Mouse (Mus musculus) ES-Bruce4 (cell line): Measurements from ENCODE around the gene Dlk1. TPM values are rescaled to one million over a fixed set of nuclear protein-coding genes. Genes with fewer than 3 reads are reported as not detected.
"Not testable (repeated sequence)": the region's sequence is repeated elsewhere in the genome, so short reads cannot be mapped to it uniquely, and the experiment has no call there.

Experiments used
- H3K27ac ChIP-seq: 2 replicates; pipeline ENCODE4 v1.5.1; 2012; ENCODE audit warnings: low read length, inconsistent platforms; ENCODE audit not compliant: insufficient read depth
- H3K27me3 ChIP-seq: 2 replicates; pipeline ENCODE4 v1.6.1; 2012; ENCODE audit warnings: mild to moderate bottlenecking, low read length, inconsistent platforms; ENCODE audit not compliant: control insufficient read depth, poor library complexity, insufficient read depth, severe bottlenecking
- H3K36me3 ChIP-seq: 2 replicates; pipeline ENCODE4 v1.6.1; 2012; ENCODE audit warnings: inconsistent platforms, mild to moderate bottlenecking, low read length, moderate library complexity; ENCODE audit not compliant: control insufficient read depth, poor library complexity, insufficient read depth, severe bottlenecking
- H3K4me1 ChIP-seq: one replicate; pipeline ENCODE4 v1.8.1; 2011; ENCODE audit warnings: low read length; ENCODE audit not compliant: control insufficient read depth, insufficient read depth
- H3K4me3 ChIP-seq: 2 replicates; pipeline ENCODE4 v1.5.1; 2011; ENCODE audit warnings: low read depth, mild to moderate bottlenecking, low read length
- H3K9ac ChIP-seq: 2 replicates; pipeline ENCODE4 v1.6.1; 2012; ENCODE audit warnings: low read depth, mild to moderate bottlenecking, inconsistent platforms; ENCODE audit not compliant: poor library complexity, severe bottlenecking
- H3K9me3 ChIP-seq: replicated peaks from 2 replicates; pipeline ENCODE4 v1.6.1; 2012; ENCODE audit warnings: mild to moderate bottlenecking, low read length, inconsistent platforms; ENCODE audit not compliant: control insufficient read depth, poor library complexity, insufficient read depth, severe bottlenecking
- CTCF ChIP-seq: IDR thresholded peaks from one replicate; pipeline ENCODE4 v1.8.1; 2011; ENCODE audit warnings: low read depth, low read length
- EP300 ChIP-seq: IDR thresholded peaks from 2 replicates; pipeline ENCODE4 v1.6.1; 2011; ENCODE audit warnings: low read depth, low read length; ENCODE audit not compliant: insufficient read depth
- POLR2A ChIP-seq: IDR thresholded peaks from one replicate; pipeline ENCODE4 v1.8.1; 2011; ENCODE audit warnings: low read length; ENCODE audit not compliant: insufficient read depth
- polyA plus RNA-seq: library from polyadenylated mRNA; stranded (reverse); fragments of >200 nt; gene quantifications from 2 replicates; pipeline ENCODE4 v1.2.4, GENCODE M21; 2011; ENCODE audit warnings: low read depth; ENCODE audit not compliant: missing spikeins, insufficient read depth, insufficient read length

Gene Dlk1
- polyA plus RNA-seq, 1 experiment: 2.8 TPM

- H3K9me3 ChIP-seq: no peaks in the 10 kb centered on the region
- H3K4me1 ChIP-seq: no peaks in the 10 kb centered on the region
- H3K36me3 ChIP-seq: no peaks in the 10 kb centered on the region
- no peaks in the 10 kb centered on the region; the same call in 1 of the 2 replicates for H3K27me3 ChIP-seq
- no peak overlapping the region for H3K9ac ChIP-seq
- H3K27ac ChIP-seq: no peak overlapping the region
- TF ChIP-seq CTCF: no peak
- H3K4me3 ChIP-seq: 0 out of 2 replicates have a peak overlapping the region, but pooled peaks have one; percentile 1
Measured at GRCm38 (mm10) chr12:109459481-109460401, 7.1 kb downstream of the Dlk1 start.

DNA sequence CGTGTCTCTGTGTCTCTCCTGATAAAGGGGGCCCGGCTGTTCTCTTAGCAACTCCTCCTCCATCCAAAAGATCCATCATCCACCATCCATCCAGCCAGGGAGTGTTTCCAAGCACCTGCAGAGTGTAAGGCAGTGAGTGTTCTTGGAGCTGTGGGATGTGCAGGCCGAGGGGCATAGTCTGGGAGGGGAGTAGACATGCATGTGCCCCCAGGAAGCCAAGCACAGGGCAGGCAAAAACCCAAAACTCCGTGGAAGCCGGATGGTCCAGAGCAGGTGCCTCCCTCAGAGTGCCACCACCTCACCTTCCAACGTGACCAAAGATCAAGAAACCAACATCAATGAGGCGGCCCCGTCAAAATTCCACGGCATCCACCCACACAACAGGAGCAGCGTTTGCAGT is 10.0 kb downstream of the Dlk1 start:
- H3K27me3 ChIP-seq: no peaks in the 10 kb centered on the region
- no peak overlapping the region for H3K9ac ChIP-seq
- H3K9me3 ChIP-seq: no peaks in the 10 kb centered on the region
- no peak overlapping the region for H3K27ac ChIP-seq
- TF ChIP-seq EP300: no peak
- TF ChIP-seq CTCF: no peak
- TF ChIP-seq POLR2A: no peak
- H3K4me3 ChIP-seq: no peak overlapping the region
- no peaks in the 10 kb centered on the region for H3K4me1 ChIP-seq
- no peaks in the 10 kb centered on the region for H3K36me3 ChIP-seq

DNA sequence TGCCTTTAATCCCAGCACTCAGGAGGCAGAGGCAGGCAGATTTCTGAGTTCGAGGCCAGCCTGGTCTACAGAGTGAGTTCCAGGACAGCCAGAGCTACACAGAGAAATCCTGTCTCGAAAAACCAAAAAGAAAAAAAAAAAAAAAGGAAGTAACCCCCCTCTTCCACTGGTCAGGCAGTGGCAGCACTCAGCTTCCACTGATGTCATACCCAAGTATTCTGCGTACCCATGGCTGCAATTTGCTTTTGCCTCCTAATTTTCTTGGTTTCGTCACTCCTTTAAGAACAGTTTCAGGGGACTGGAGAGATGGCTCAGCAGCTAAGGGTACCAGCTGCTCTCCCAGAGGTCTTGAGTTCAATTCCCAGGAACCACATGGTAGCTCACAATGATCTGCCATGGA is 14.8 kb downstream of the Dlk1 start:
- not testable (repeated sequence) for H3K27me3 ChIP-seq, H3K9me3 ChIP-seq, H3K27ac ChIP-seq, H3K4me1 ChIP-seq, H3K36me3 ChIP-seq, H3K4me3 ChIP-seq, H3K9ac ChIP-seq

GRCm38 (mm10) chr12:109469793-109470192 is 17.2 kb downstream of the Dlk1 start:
- Histone ChIP-seq H3K4me3 (no peak overlapping the region), H3K36me3 (no peaks in the 10 kb centered on the region), H3K9ac (no peak overlapping the region), H3K4me1 (no peaks in the 10 kb centered on the region), H3K27me3 (no peaks in the 10 kb centered on the region), H3K9me3 (no peaks in the 10 kb centered on the region), H3K27ac (no peak overlapping the region)
- TF ChIP-seq EP300 (no peak), CTCF (no peak), POLR2A (no peak)

DNA sequence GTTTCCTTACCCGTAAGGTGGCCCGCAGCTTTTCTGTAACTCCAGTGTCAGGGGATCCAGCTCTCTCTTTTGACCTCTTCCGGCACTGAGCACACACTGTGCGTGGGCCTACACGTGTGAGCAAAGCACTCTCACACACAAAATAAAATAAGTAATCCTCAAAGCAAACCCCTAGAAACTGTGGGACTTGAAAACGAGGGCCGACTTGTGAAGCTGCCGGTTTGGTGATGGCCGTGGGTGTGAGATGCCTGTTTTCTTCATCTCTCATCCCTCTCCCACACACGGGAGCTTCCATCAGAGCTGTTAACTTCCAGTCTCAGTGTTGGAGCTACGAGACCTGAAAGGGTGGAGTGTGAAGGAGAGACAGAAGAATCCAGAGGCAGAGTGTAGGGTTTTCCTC is 20.0 kb downstream of the Dlk1 start:
- Histone ChIP-seq H3K9me3 (no peaks in the 10 kb centered on the region), H3K27me3 (no peaks in the 10 kb centered on the region), H3K9ac (no peak overlapping the region), H3K4me1 (no peaks in the 10 kb centered on the region), H3K36me3 (no peaks in the 10 kb centered on the region), H3K27ac (no peak overlapping the region), H3K4me3 (no peak overlapping the region)
- TF ChIP-seq CTCF (no peak), EP300 (no peak), POLR2A (no peak)

- Histone ChIP-seq H3K27ac (no peak overlapping the region), H3K27me3 (no peaks in the 10 kb centered on the region), H3K36me3 (no peaks in the 10 kb centered on the region), H3K4me3 (no peak overlapping the region), H3K4me1 (no peaks in the 10 kb centered on the region), H3K9ac (no peak overlapping the region), H3K9me3 (no peaks in the 10 kb centered on the region)
- TF ChIP-seq EP300 (no peak), CTCF (no peak), POLR2A (no peak)
Measured at GRCm38 (mm10) chr12:109473575-109473976, 21.0 kb downstream of the Dlk1 start.
